Mouse (Mus musculus) macrophage (primary cell): ENCODE results near the gene Olfr1243. TPM values are rescaled to one million over a fixed set of nuclear protein-coding genes. Genes with fewer than 3 reads are reported as not detected.
"Not testable (repeated sequence)": the region's sequence is repeated elsewhere in the genome, so short reads cannot be mapped to it uniquely, and the experiment has no call there.

Source experiments
- H3K27ac ChIP-seq: fragments of 350-480 bp; formaldehyde crosslinking; 2 replicates; pipeline ENCODE4 v1.9.0; 2021
- H3K36me3 ChIP-seq: fragments of 350-480 bp; formaldehyde crosslinking; 2 replicates; pipeline ENCODE4 v1.9.0; 2021; ENCODE audit errors: inconsistent target
- H3K4me3 ChIP-seq: fragments of 350-480 bp; formaldehyde crosslinking; 2 replicates; pipeline ENCODE4 v1.9.0; 2021; ENCODE audit errors: inconsistent target
- H3K79me2 ChIP-seq: fragments of 350-480 bp; formaldehyde crosslinking; 2 replicates; pipeline ENCODE4 v1.9.0; 2021; ENCODE audit errors: inconsistent target
- WGBS: methylation state at CpG from one replicate; pipeline ENCODE4 v1.1.7; 2026; ENCODE audit warnings: inconsistent platforms; ENCODE audit not compliant: missing documents; 5-methylcytosine and 5-hydroxymethylcytosine counted together
- polyA plus RNA-seq: library from polyadenylated mRNA; stranded (reverse); fragments of 250-400 nt; gene quantifications from 3 replicates; pipeline ENCODE4 v1.2.4, GENCODE M21; 2018; ENCODE audit warnings: inconsistent platforms
- total RNA-seq, 78 experiments: library from RNA; depleted of rRNA; stranded (reverse); fragments of 250-400 nt; gene quantifications; 1 replicate in 9 of 78; 2 replicates in 24 of 78; 3 replicates in 43 of 78; 4 replicates in 2 of 78; pipeline ENCODE4 v1.2.4; 2018; ENCODE audit warnings: inconsistent platforms in 56 of 78

The Olfr1243 gene
- total RNA-seq (2018; cell fraction: chromatin; rRNA removed): not detected
- total RNA-seq (2018; cell fraction: cytosol; rRNA removed): not detected
- not detected for total RNA-seq (2018; cell fraction: nucleus; rRNA removed)
- polyA plus RNA-seq: not detected in 3 replicates

GRCm38 (mm10) chr2:89531387-89531786 lies at the start of gene Olfr1243:
Gene Olfr1243 (minus strand): TSS chr2:89531487.
- no peak within 1 kb of the TSS for H3K4me3 ChIP-seq
- no peak within 1 kb of the TSS for H3K27ac ChIP-seq
- 75% methylated on average over 1 of the region's 1 CpGs for WGBS
- no peaks in the 10 kb centered on the region for H3K79me2 ChIP-seq
- no peaks in the 10 kb centered on the region for H3K36me3 ChIP-seq

- Histone ChIP-seq H3K4me3 (no peak within 1 kb of the TSS), H3K79me2 (no peaks in the 10 kb centered on the region), H3K36me3 (no peaks in the 10 kb centered on the region), H3K27ac (no peak within 1 kb of the TSS)
- WGBS: 83% methylated on average over 1 of the region's 1 CpGs
Measured at GRCm38 (mm10) chr2:89578347-89578746, 47.1 kb upstream of the Olfr1243 start, which contains the start of gene Olfr1245. Gene Olfr1245 (minus strand): TSS chr2:89578447.

GRCm38 (mm10) chr2:89562706-89563105 lies 31.4 kb upstream of the Olfr1243 start:
- H3K27ac ChIP-seq, H3K36me3 ChIP-seq, H3K4me3 ChIP-seq, H3K79me2 ChIP-seq: not testable (repeated sequence)
- 58% methylated on average over 2 of the region's 2 CpGs for WGBS

GRCm38 (mm10) chr2:89544516-89544915 lies 13.2 kb upstream of the Olfr1243 start:
- WGBS: 42% methylated on average over 2 of the region's 2 CpGs
- H3K4me3 ChIP-seq: no peak overlapping the region
- H3K27ac ChIP-seq: no peak overlapping the region
- no peaks in the 10 kb centered on the region for H3K79me2 ChIP-seq
- H3K36me3 ChIP-seq: no peaks in the 10 kb centered on the region

GRCm38 (mm10) chr2:89539923-89540322 lies 8.6 kb upstream of the Olfr1243 start:
- Histone ChIP-seq H3K27ac (no peak overlapping the region), H3K4me3 (no peak overlapping the region)
- WGBS: 67% methylated on average over 1 of the region's 1 CpGs

GRCm38 (mm10) chr2:89498235-89498634 lies 33.1 kb downstream of the Olfr1243 start, which contains the start of gene Olfr1242:
Gene Olfr1242 (minus strand): TSS chr2:89498335.
- H3K36me3 ChIP-seq: no peaks in the 10 kb centered on the region
- no peaks in the 10 kb centered on the region for H3K79me2 ChIP-seq
- H3K27ac ChIP-seq: no peak within 1 kb of the TSS
- H3K4me3 ChIP-seq: no peak within 1 kb of the TSS
- WGBS: 89% methylated on average over 1 of the region's 1 CpGs

More at GRCm38 (mm10) chr2:89539923-89540322, 8.6 kb upstream of the Olfr1243 start:
- H3K36me3 ChIP-seq: no peaks in the 10 kb centered on the region
- no peaks in the 10 kb centered on the region for H3K79me2 ChIP-seq

GRCm38 (mm10) chr2:89487026-89487425 lies 44.3 kb downstream of the Olfr1243 start, which contains the start of gene Olfr1241:
Gene Olfr1241 (minus strand): TSS chr2:89487126.
- H3K79me2 ChIP-seq: no peaks in the 10 kb centered on the region
- H3K4me3 ChIP-seq: no peak within 1 kb of the TSS
- H3K36me3 ChIP-seq: no peaks in the 10 kb centered on the region
- no peak within 1 kb of the TSS for H3K27ac ChIP-seq

Other genes with a start within 250 kb of the Olfr1243 start
- not detected in 3 replicates for gene Olfr1229, start 243.5 kb downstream of the Olfr1243 start, polyA plus RNA-seq
- gene Olfr1230, start 234.2 kb downstream of the Olfr1243 start, polyA plus RNA-seq: not detected in 3 replicates
- gene Olfr1231, start 224.4 kb downstream of the Olfr1243 start, polyA plus RNA-seq: not detected in 3 replicates
- not detected in 3 replicates for gene Olfr1232, start 201.8 kb downstream of the Olfr1243 start, polyA plus RNA-seq
- gene Olfr1233, start 189.1 kb downstream of the Olfr1243 start, polyA plus RNA-seq: not detected in 3 replicates
- gene Olfr1234, start 166.6 kb downstream of the Olfr1243 start, polyA plus RNA-seq: not detected in 3 replicates
- gene Olfr1238, start 121.8 kb downstream of the Olfr1243 start, polyA plus RNA-seq: not detected in 3 replicates
- gene Olfr1239, start 111.1 kb downstream of the Olfr1243 start, polyA plus RNA-seq: not detected in 3 replicates
- not detected in 3 replicates for gene Olfr1240, start 88.5 kb downstream of the Olfr1243 start, polyA plus RNA-seq
- not detected in 3 replicates for gene Olfr1241, start 44.4 kb downstream of the Olfr1243 start, polyA plus RNA-seq
- not detected in 3 replicates for gene Olfr1242, start 33.2 kb downstream of the Olfr1243 start, polyA plus RNA-seq
- gene Olfr1245, start 47.0 kb upstream of the Olfr1243 start, polyA plus RNA-seq: not detected in 3 replicates
- not detected in 3 replicates for gene Olfr1246, start 61.7 kb upstream of the Olfr1243 start, polyA plus RNA-seq
- not detected in 3 replicates for gene Olfr1247, start 82.6 kb upstream of the Olfr1243 start, polyA plus RNA-seq
- not detected in 3 replicates for gene Olfr1248, start 86.8 kb upstream of the Olfr1243 start, polyA plus RNA-seq
- gene Olfr1249, start 103.5 kb upstream of the Olfr1243 start, polyA plus RNA-seq: not detected in 3 replicates
- gene Olfr1250, start 130.0 kb upstream of the Olfr1243 start, polyA plus RNA-seq: not detected in 3 replicates
- not detected in 3 replicates for gene Olfr1251, start 140.4 kb upstream of the Olfr1243 start, polyA plus RNA-seq
- not detected in 3 replicates for gene Olfr1252, start 193.5 kb upstream of the Olfr1243 start, polyA plus RNA-seq
- gene Olfr1253, start 225.6 kb upstream of the Olfr1243 start, polyA plus RNA-seq: not detected in 3 replicates